Mouse (Mus musculus) heart, embryonic 11.5 days (tissue): ENCODE measurements around the gene Arhgap21. TPM values are rescaled to one million over a fixed set of nuclear protein-coding genes. Genes with fewer than 3 reads are reported as not detected.
A peak's percentile ranks its signal among the peaks of the same experiment; 100 is the strongest.

ENCODE experiments used
- ATAC-seq: fragments of 200-750 bp; cut with Nextera tagmentation; replicated peaks from 2 replicates; pipeline ENCODE4 v1.8.0; 2017; ENCODE audit warnings: moderate library complexity; ENCODE audit not compliant: insufficient number of reproducible peaks, low FRiP score, low TSS enrichment
- H3K27ac ChIP-seq: fragments of 300-500 bp; sonication (generic); 2 replicates; pipeline ENCODE4 v1.5.1; 2014; ENCODE audit warnings: mild to moderate bottlenecking, low read depth, low read length
- H3K27me3 ChIP-seq: fragments of 300-500 bp; sonication (generic); 2 replicates; pipeline ENCODE4 v1.6.1; 2014; ENCODE audit warnings: mild to moderate bottlenecking, low read length, mixed read lengths; ENCODE audit not compliant: control insufficient read depth, insufficient read depth
- H3K36me3 ChIP-seq: fragments of 300-500 bp; sonication (generic); 2 replicates; pipeline ENCODE4 v1.6.1; 2014; ENCODE audit warnings: mild to moderate bottlenecking, low read length, moderate library complexity, mixed read lengths; ENCODE audit not compliant: control insufficient read depth, insufficient read depth
- H3K4me1 ChIP-seq: fragments of 300-500 bp; sonication (generic); 2 replicates; pipeline ENCODE4 v1.6.1; 2014; ENCODE audit warnings: low read length; ENCODE audit not compliant: control insufficient read depth, insufficient read depth
- H3K4me2 ChIP-seq: fragments of 300-500 bp; sonication (generic); 2 replicates; pipeline ENCODE4 v1.6.1; 2014; ENCODE audit warnings: mild to moderate bottlenecking, moderate library complexity
- H3K4me3 ChIP-seq: fragments of 300-500 bp; sonication (generic); 2 replicates; pipeline ENCODE4 v1.5.1; 2014; ENCODE audit warnings: low read depth, low read length
- H3K9ac ChIP-seq: fragments of 300-500 bp; sonication (generic); 2 replicates; pipeline ENCODE4 v1.6.1; 2014; ENCODE audit warnings: mild to moderate bottlenecking, low read depth, low read length, moderate library complexity
- H3K9me3 ChIP-seq: fragments of 300-500 bp; sonication (generic); replicated peaks from 2 replicates; pipeline ENCODE4 v1.6.1; 2016; ENCODE audit warnings: low read length; ENCODE audit not compliant: control insufficient read depth
- WGBS: fragments of 180-500 bp; shearing (Covaris S2); extraction: QIAGEN DNeasy Blood & Tissue Kit; methylation state at CpG from one replicate; pipeline ENCODE4 v1.1.7; 2014; ENCODE audit not compliant: insufficient replicate concordance; 5-methylcytosine and 5-hydroxymethylcytosine counted together
- polyA plus RNA-seq: library from polyadenylated mRNA; unstranded; fragments of >200 nt; fragmentation: Nextera tagmentation; extraction: Ambion mirVana; gene quantifications from 2 replicates; pipeline ENCODE4 v1.2.1, GENCODE M21; 2014

The Arhgap21 gene
- polyA plus RNA-seq, 1 experiment from 2014 or later = 19.3 TPM

DNA sequence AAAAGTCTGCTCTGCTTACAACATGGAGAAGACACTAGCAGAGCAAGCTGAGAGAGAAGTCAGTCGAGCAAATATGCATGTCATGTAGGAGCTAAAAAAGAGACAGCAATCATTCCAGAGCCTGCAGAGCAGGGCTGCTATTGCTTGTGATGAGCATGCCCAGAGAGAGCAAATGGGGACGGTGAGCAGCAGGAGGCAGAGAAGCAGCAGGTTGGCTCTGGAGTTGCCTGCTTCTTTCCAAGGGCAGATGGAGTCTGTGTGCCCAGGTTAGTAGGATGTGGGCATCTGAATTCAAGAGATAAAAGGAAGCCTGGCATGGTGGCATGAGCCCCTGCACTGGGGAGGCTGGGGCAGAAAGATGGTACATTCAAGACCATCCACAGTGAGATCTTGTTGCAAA is 6.4 kb downstream of the Arhgap21 start:
- Histone ChIP-seq H3K4me1 (peaks cover 52% of the 10 kb centered on the region), H3K36me3 (no peaks in the 10 kb centered on the region), H3K4me3 (no peak overlapping the region), H3K9me3 (no peaks in the 10 kb centered on the region), H3K4me2 (peak overlapping the region; percentile 23), H3K27me3 (no peaks in the 10 kb centered on the region), H3K27ac (peak overlapping the region; percentile 37; the same call in 1 of the 2 replicates), H3K9ac (peak overlapping the region; percentile 16; the same call in 1 of the 2 replicates)
- 28% methylated on average over 2 of the region's 2 CpGs for WGBS
- ATAC-seq = no peak

DNA sequence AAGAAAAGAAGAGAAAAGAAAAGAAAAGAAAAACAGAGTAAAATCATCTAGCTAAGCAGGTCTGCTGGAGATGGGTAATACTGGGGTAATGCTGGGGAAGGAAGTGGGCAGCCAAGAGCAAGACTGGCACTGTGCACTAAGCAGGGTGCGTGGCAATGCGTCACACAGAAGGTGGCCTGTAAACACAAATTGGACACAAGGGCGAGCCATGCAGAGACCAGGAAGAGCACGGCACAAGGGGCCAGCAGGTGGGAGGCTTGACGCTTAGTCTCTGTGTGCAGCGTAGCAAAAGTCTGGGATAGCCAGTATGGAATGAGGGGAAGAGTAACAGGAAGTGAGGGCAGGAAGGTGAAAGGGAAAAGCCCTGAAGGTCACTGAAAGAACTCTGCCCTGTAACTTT is 6.9 kb downstream of the Arhgap21 start:
- Histone ChIP-seq H3K36me3 (no peaks in the 10 kb centered on the region), H3K9ac (peak overlapping the region; percentile 16; the same call in 1 of the 2 replicates), H3K9me3 (no peaks in the 10 kb centered on the region), H3K27me3 (no peaks in the 10 kb centered on the region), H3K4me2 (peak overlapping the region; percentile 23; the same call in 1 of the 2 replicates), H3K4me1 (peaks cover 52% of the 10 kb centered on the region), H3K4me3 (no peak overlapping the region), H3K27ac (peak overlapping the region; percentile 37; the same call in 1 of the 2 replicates)
- no peak for ATAC-seq
- 48% methylated on average over 6 of the region's 6 CpGs for WGBS

DNA sequence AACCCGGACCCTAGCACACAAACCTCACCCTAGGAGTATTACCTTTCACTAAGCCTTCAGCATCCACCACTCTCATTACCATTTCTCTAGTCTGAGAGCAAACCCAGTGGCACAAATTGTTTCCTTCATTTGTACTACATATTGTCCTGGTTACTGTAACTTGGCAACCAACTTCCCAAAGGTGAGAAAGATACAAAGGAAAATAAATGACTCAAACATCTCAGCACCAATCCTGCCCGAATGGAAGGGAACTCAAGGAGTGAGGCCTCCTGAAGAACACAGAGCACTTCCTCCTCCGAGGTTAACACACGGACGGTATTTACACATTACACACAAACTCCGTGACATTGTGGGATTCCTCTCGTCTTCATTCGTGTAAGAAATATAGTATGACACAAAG is 7.4 kb downstream of the Arhgap21 start:
- Histone ChIP-seq H3K4me1 (peaks cover 52% of the 10 kb centered on the region), H3K4me2 (no peak overlapping the region), H3K9ac (no peak overlapping the region), H3K36me3 (no peaks in the 10 kb centered on the region), H3K27ac (no peak overlapping the region), H3K27me3 (no peaks in the 10 kb centered on the region), H3K9me3 (no peaks in the 10 kb centered on the region), H3K4me3 (no peak overlapping the region)
- ATAC-seq = no peak
- 71% methylated on average over 8 of the region's 8 CpGs for WGBS

- WGBS = 70% methylated on average over 8 of the region's 8 CpGs
- H3K9me3 ChIP-seq = no peaks in the 10 kb centered on the region
Measured at GRCm38 (mm10) chr2:20960668-20961035, 8.0 kb downstream of the Arhgap21 start.

GRCm38 (mm10) chr2:20959906-20960667 is 8.6 kb downstream of the Arhgap21 start:
- WGBS = 79% methylated on average over 9 of the region's 9 CpGs
- no peak overlapping the region for H3K27ac ChIP-seq
- peaks cover 54% of the 10 kb centered on the region for H3K4me1 ChIP-seq
- H3K4me3 ChIP-seq = no peak overlapping the region
- ATAC-seq = no peak
- no peak overlapping the region for H3K4me2 ChIP-seq
- H3K9me3 ChIP-seq = no peaks in the 10 kb centered on the region
- no peaks in the 10 kb centered on the region for H3K36me3 ChIP-seq
- H3K9ac ChIP-seq = no peak overlapping the region
- H3K27me3 ChIP-seq = no peaks in the 10 kb centered on the region

More at GRCm38 (mm10) chr2:20960668-20961035, 8.0 kb downstream of the Arhgap21 start:
- no peak overlapping the region for H3K4me2 ChIP-seq
- no peaks in the 10 kb centered on the region for H3K27me3 ChIP-seq
- H3K27ac ChIP-seq = no peak overlapping the region
- no peak for ATAC-seq
- no peak overlapping the region for H3K9ac ChIP-seq
- H3K36me3 ChIP-seq = no peaks in the 10 kb centered on the region
- no peak overlapping the region for H3K4me3 ChIP-seq
- peaks cover 51% of the 10 kb centered on the region for H3K4me1 ChIP-seq

GRCm38 (mm10) chr2:20959045-20959444 is 9.6 kb downstream of the Arhgap21 start:
- H3K9me3 ChIP-seq = no peaks in the 10 kb centered on the region
- H3K27ac ChIP-seq = no peak overlapping the region
- H3K4me3 ChIP-seq = no peak overlapping the region
- no peaks in the 10 kb centered on the region for H3K36me3 ChIP-seq
- ATAC-seq = 0 out of 2 replicates have a peak, but pooled peaks have one; percentile 64
- H3K9ac ChIP-seq = no peak overlapping the region
- no peak overlapping the region for H3K4me2 ChIP-seq
- no peaks in the 10 kb centered on the region for H3K27me3 ChIP-seq
- WGBS = 31% methylated on average over 2 of the region's 2 CpGs
- peaks cover 48% of the 10 kb centered on the region for H3K4me1 ChIP-seq

GRCm38 (mm10) chr2:20957995-20958394 is 10.7 kb downstream of the Arhgap21 start:
- peaks cover 39% of the 10 kb centered on the region for H3K4me1 ChIP-seq
- no peaks in the 10 kb centered on the region for H3K9me3 ChIP-seq
- no peak overlapping the region for H3K4me2 ChIP-seq
- H3K27me3 ChIP-seq = no peaks in the 10 kb centered on the region
- H3K9ac ChIP-seq = no peak overlapping the region
- H3K27ac ChIP-seq = no peak overlapping the region
- no peak; the same call in 1 of the 2 replicates for ATAC-seq
- no peak overlapping the region for H3K4me3 ChIP-seq
- no peaks in the 10 kb centered on the region for H3K36me3 ChIP-seq
- 87% methylated on average over 1 of the region's 1 CpGs for WGBS

DNA sequence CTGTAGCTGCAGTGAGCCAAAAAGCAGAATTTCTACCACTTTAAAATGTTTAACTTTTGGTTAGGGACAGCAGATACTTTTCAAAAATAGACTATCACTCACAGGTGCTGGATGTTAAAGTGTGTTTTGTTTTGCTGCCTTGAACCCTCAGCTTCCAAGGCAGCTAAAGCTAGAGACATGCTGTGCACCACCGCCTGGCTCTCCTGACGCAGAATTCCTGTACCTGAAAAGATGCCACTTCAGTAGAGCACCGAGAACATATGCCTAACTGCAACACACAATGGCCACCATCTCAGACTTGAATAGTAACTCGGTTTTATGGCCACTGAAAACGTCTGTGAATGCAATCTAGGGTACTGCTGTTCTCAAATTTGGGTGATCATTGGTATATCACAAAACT is 12.0 kb downstream of the Arhgap21 start:
- Histone ChIP-seq H3K36me3 (no peaks in the 10 kb centered on the region), H3K27ac (no peak overlapping the region), H3K4me3 (no peak overlapping the region), H3K9ac (no peak overlapping the region), H3K9me3 (no peaks in the 10 kb centered on the region), H3K4me2 (no peak overlapping the region), H3K27me3 (no peaks in the 10 kb centered on the region), H3K4me1 (peaks cover 29% of the 10 kb centered on the region)
- ATAC-seq = no peak
- 73% methylated on average over 5 of the region's 5 CpGs for WGBS

DNA sequence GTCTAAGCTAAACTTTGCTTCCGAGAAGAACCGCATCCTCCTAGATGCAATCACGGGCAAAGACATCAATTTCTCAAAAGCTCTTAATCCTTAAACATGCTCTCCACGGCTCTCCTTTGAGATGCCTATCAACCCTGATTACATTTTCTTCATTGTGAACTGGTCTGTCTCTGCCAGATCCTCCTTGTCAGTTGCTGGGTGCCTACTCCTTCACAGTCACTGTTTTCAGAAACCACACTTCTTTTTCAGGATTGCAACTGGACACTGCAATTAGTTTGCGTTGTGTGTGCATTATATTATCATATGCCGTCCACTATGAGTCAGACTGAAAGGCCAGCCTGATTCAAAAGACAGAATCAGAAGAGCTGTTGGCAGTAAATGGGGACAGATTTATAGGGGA is 12.7 kb downstream of the Arhgap21 start:
- ATAC-seq = no peak
- 56% methylated on average over 6 of the region's 6 CpGs for WGBS
- no peak overlapping the region for H3K4me2 ChIP-seq
- no peak overlapping the region for H3K4me3 ChIP-seq
- no peak overlapping the region for H3K27ac ChIP-seq
- H3K4me1 ChIP-seq = peaks cover 24% of the 10 kb centered on the region
- no peaks in the 10 kb centered on the region for H3K36me3 ChIP-seq
- H3K27me3 ChIP-seq = no peaks in the 10 kb centered on the region
- H3K9me3 ChIP-seq = no peaks in the 10 kb centered on the region
- H3K9ac ChIP-seq = no peak overlapping the region
